Mouse (Mus musculus) liver, adult (tissue): ENCODE measurements around the gene Aars2.

Experiments
- GATA4 ChIP-seq: IDR thresholded peaks from 2 replicates; pipeline ENCODE4 v1.6.1; 2014; ENCODE audit warnings: mild to moderate bottlenecking, low read length; ENCODE audit not compliant: insufficient replicate concordance

The Aars2 gene

GRCm38 (mm10) chr17:45546941-45547340 is 40.3 kb downstream of the Aars2 start:
- no peak for TF ChIP-seq GATA4

GRCm38 (mm10) chr17:45547461-45548190 is 41.0 kb downstream of the Aars2 start:
- no peak for TF ChIP-seq GATA4

GRCm38 (mm10) chr17:45548541-45549512 is 42.2 kb downstream of the Aars2 start:
- TF ChIP-seq GATA4 = no peak

GRCm38 (mm10) chr17:45549617-45550181 is 43.1 kb downstream of the Aars2 start, which contains the start of gene Tmem151b:
TSS of gene Tmem151b (minus strand) at chr17:45549677.
- no peak for TF ChIP-seq GATA4

GRCm38 (mm10) chr17:45550253-45550652 is 43.6 kb downstream of the Aars2 start:
- TF ChIP-seq GATA4 = no peak

- TF ChIP-seq GATA4 = no peak
Measured at GRCm38 (mm10) chr17:45551249-45551796, 44.7 kb downstream of the Aars2 start.

GRCm38 (mm10) chr17:45551816-45552451 is 45.3 kb downstream of the Aars2 start:
- no peak for TF ChIP-seq GATA4

GRCm38 (mm10) chr17:45553065-45553464 is 46.4 kb downstream of the Aars2 start:
- TF ChIP-seq GATA4 = no peak

- TF ChIP-seq GATA4 = no peak
Measured at GRCm38 (mm10) chr17:45554420-45554819, 47.8 kb downstream of the Aars2 start.

GRCm38 (mm10) chr17:45555452-45556106 is 48.9 kb downstream of the Aars2 start, which contains the start of gene Nfkbie:
TSS of gene Nfkbie (plus strand) at chr17:45555703.
- TF ChIP-seq GATA4 = no peak; the same call in 1 of the 2 replicates

GRCm38 (mm10) chr17:45556107-45556489 is 49.5 kb downstream of the Aars2 start:
- TF ChIP-seq GATA4 = no peak

- TF ChIP-seq GATA4 = no peak
Measured at GRCm38 (mm10) chr17:45556514-45557245, 50.0 kb downstream of the Aars2 start.

GRCm38 (mm10) chr17:45557246-45557824 is 50.7 kb downstream of the Aars2 start:
- TF ChIP-seq GATA4 = no peak
